In genomic region chrX:7919601-7920383, GRCm38 (mm10) we compare ENCODE assay signal across 10 mouse cellular contexts. TPM values are rescaled to one million over a fixed set of nuclear protein-coding genes. Genes with fewer than 3 reads are reported as not detected.
A peak's percentile ranks its signal among the peaks of the same experiment; 100 is the strongest.
DNase-seq lines count a peak whose midpoint lies in the region; ATAC-seq and TF ChIP-seq lines count a peak whose summit lies in the region.
"Had no signal": no experiment of that assay in that cellular context is flagged by ENCODE, and none has a peak within 500 bp of the region (broad histone marks: within the 10 kb centered on the region; RNA-seq: fewer than 3 reads in every experiment).

TSS of gene Pcsk1n (plus strand) at chrX:7919822.

- TF ChIP-seq POLR2A in thymus, adult 2 months (IDR thresholded peaks at IDR 0.05; ENCODE audit: control insufficient read depth, extremely low read depth, insufficient read depth, low read length, poor library complexity) = no peak

- 15% methylated on average over 39 of the region's 40 CpGs for WGBS in heart, embryonic 10.5 days
- WGBS in forebrain, embryonic 13.5 days = 21% methylated on average over 30 of the region's 40 CpGs
- 13% methylated on average over 32 of the region's 40 CpGs for WGBS in thymus, adult 2 months

- peak within 1 kb of the TSS; percentile 48 for H3K4me3 ChIP-seq in heart, embryonic 10.5 days
- H3K4me3 ChIP-seq in forebrain, embryonic 13.5 days = peak within 1 kb of the TSS; percentile 46
- H3K4me3 ChIP-seq in thymus, adult 2 months (ENCODE audit: control insufficient read depth, insufficient read depth, low read length) = no peak within 1 kb of the TSS

- H3K4me1 ChIP-seq in heart, embryonic 10.5 days = peaks cover 10% of the 10 kb centered on the region; the same call in 1 of the 2 replicates
- H3K4me1 ChIP-seq in forebrain, embryonic 13.5 days = peaks cover 8% of the 10 kb centered on the region
- H3K4me1 ChIP-seq in thymus, adult 2 months (replicated peaks; ENCODE audit: control insufficient read depth, insufficient read depth, low read length) = no peaks in the 10 kb centered on the region

- DNase-seq in heart, embryonic 10.5 days (ENCODE audit: low spot score) = no peak
- DNase-seq in heart, postnatal 25 days (ENCODE audit: low spot score) = no peak
- DNase-seq in brain, embryonic 18.5 days (ENCODE audit: low read depth, low spot score) = peak; percentile 57
- DNase-seq in layer of hippocampus, postnatal 10 days (ENCODE audit: low spot score in 2 of 2) = peak; percentile 46 to 63
- peak; percentile 42 for DNase-seq in neural tube, embryonic 10.5 days (ENCODE audit: extremely low spot score, low spot score)
- DNase-seq in thymus, adult 2 months = no peak

- H3K36me3 ChIP-seq in heart, embryonic 10.5 days = no peaks in the 10 kb centered on the region
- H3K36me3 ChIP-seq in forebrain, embryonic 13.5 days (ENCODE audit: poor library complexity, severe bottlenecking) = 0 out of 2 replicates have a peak, but pooled peaks cover 5% of the 10 kb centered on the region
- no peaks in the 10 kb centered on the region for H3K36me3 ChIP-seq in thymus, adult 2 months (ENCODE audit: control insufficient read depth, insufficient read depth, low read length)

- peak; percentile 91 for ATAC-seq in forebrain, embryonic 13.5 days
- no peak for ATAC-seq in CD4-positive, CD25-positive, alpha-beta regulatory T cell, adult 4 months

- H3K27ac ChIP-seq in heart, embryonic 10.5 days = no peak within 1 kb of the TSS; the same call in 1 of the 2 replicates
- H3K27ac ChIP-seq in forebrain, embryonic 13.5 days = peak within 1 kb of the TSS; percentile 57
- H3K27ac ChIP-seq in thymus, adult 2 months (ENCODE audit: control insufficient read depth, insufficient read depth, low read length) = no peak within 1 kb of the TSS

- intact Hi-C loops in heart, postnatal 25 days (cut with DNase I) = no loop called here

- peaks cover 65% of the 10 kb centered on the region for H3K27me3 ChIP-seq in heart, embryonic 10.5 days (ENCODE audit: insufficient read depth, poor library complexity, severe bottlenecking)
- H3K27me3 ChIP-seq in forebrain, embryonic 13.5 days = peaks cover 24% of the 10 kb centered on the region
- peaks cover 11% of the 10 kb centered on the region; the same call in 1 of the 2 replicates for H3K27me3 ChIP-seq in thymus, adult 2 months (ENCODE audit: control insufficient read depth, insufficient read depth, low read length)

- TF ChIP-seq CTCF in thymus, adult 2 months (IDR thresholded peaks at IDR 0.05; ENCODE audit: borderline replicate concordance, control insufficient read depth, extremely low read depth, insufficient read depth, low read length, poor library complexity) = no peak

- H3K9ac ChIP-seq in forebrain, embryonic 13.5 days = peak within 1 kb of the TSS; percentile 60

- H3K9me3 ChIP-seq in heart, embryonic 10.5 days = no peaks in the 10 kb centered on the region
- no peaks in the 10 kb centered on the region for H3K9me3 ChIP-seq in forebrain, embryonic 13.5 days (replicated peaks)

- H3K4me2 ChIP-seq in forebrain, embryonic 13.5 days = peak within 1 kb of the TSS; percentile 63

RNA-seq across cellular contexts. Expression of gene Pcsk1n, which starts in this region (rescaled TPM):
- 0.12 and 0.60 TPM in 2 replicates for polyA plus RNA-seq in heart, embryonic 10.5 days (2016; fragmentation: Nextera tagmentation; extraction: Ambion mirVana)
- total RNA-seq in heart, postnatal 25 days (2021) = under 1 TPM in 1 of 2 experiments, not detected in 1; 0.11 TPM
- polyA plus RNA-seq in forebrain, embryonic 13.5 days (2015; fragmentation: Nextera tagmentation; extraction: Ambion mirVana) = 82.1 and 83.8 TPM in 2 replicates
- total RNA-seq in layer of hippocampus, postnatal 10 days (2021) = 100 to 1,000 TPM; 307 to 355 TPM
- polyA plus RNA-seq in CD4-positive, CD25-positive, alpha-beta regulatory T cell, adult 4 months (2017; shearing (Covaris generic)) = not detected
- 0.14 and 0.15 TPM in 2 replicates for polyA plus RNA-seq in thymus, adult 2 months (2012; rRNA removed)
- total RNA-seq: common myeloid progenitor, adult 5-6 weeks; neutrophil, adult 5-6 weeks had no signal

Comparison
In these comparisons a context has a peak if more than half of its experiments do, and no peak if none do; other contexts are left out.
1. RNA of gene Pcsk1n (total RNA-seq): 307 to 355 TPM in layer of hippocampus, postnatal 10 days; 0.11 TPM in heart, postnatal 25 days; every median in the first group is over 100 times any median in the second.
2. RNA of gene Pcsk1n (polyA plus RNA-seq): 82.1 to 83.8 TPM in forebrain, embryonic 13.5 days; 0.12 to 0.60 TPM in heart, embryonic 10.5 days, 0.14 to 0.15 TPM in thymus, adult 2 months and not detected in CD4-positive, CD25-positive, alpha-beta regulatory T cell, adult 4 months; every median in the first group is over 10 times any median in the second.
3. DNase-seq: peak in brain, embryonic 18.5 days (single experiment), layer of hippocampus, postnatal 10 days (2 of 2) and neural tube, embryonic 10.5 days (single experiment); none in heart, embryonic 10.5 days (single experiment), heart, postnatal 25 days (single experiment) and thymus, adult 2 months (single experiment).